Mouse (Mus musculus) stomach, postnatal 0 days (tissue): ENCODE results near the gene Hist1h4f. TPM values are rescaled to one million over a fixed set of nuclear protein-coding genes. Genes with fewer than 3 reads are reported as not detected.
"Not testable (repeated sequence)": the region's sequence is repeated elsewhere in the genome, so short reads cannot be mapped to it uniquely, and the experiment has no call there.

ENCODE experiments used
- ATAC-seq: fragments of 200-750 bp; cut with Nextera tagmentation; 2 replicates; pipeline ENCODE4 v1.8.0; 2017; ENCODE audit not compliant: low FRiP score, low TSS enrichment
- DNase-seq: peaks from one replicate; pipeline ENCODE4 v3.0.0-alpha.2; 2016; ENCODE audit warnings: low spot score
- H3K27ac ChIP-seq: fragments of 300-500 bp; sonication (generic); replicated peaks from 2 replicates; pipeline ENCODE4 v1.5.1; 2014; ENCODE audit warnings: mild to moderate bottlenecking, control low read depth
- H3K27me3 ChIP-seq: fragments of 300-500 bp; sonication (generic); 2 replicates; pipeline ENCODE4 v1.6.1; 2014; ENCODE audit warnings: low read length; ENCODE audit not compliant: control insufficient read depth, insufficient read depth
- H3K36me3 ChIP-seq: fragments of 300-500 bp; sonication (generic); 2 replicates; pipeline ENCODE4 v1.6.1; 2014; ENCODE audit warnings: low read length, mixed read lengths; ENCODE audit not compliant: control insufficient read depth, insufficient read depth
- H3K4me1 ChIP-seq: fragments of 300-500 bp; sonication (generic); replicated peaks from 2 replicates; pipeline ENCODE4 v1.6.1; 2014; ENCODE audit warnings: antibody characterized with exemption; ENCODE audit not compliant: control insufficient read depth, insufficient read depth
- H3K4me2 ChIP-seq: fragments of 300-500 bp; sonication (generic); replicated peaks from 2 replicates; pipeline ENCODE4 v1.6.1; 2014; ENCODE audit warnings: low read depth, mild to moderate bottlenecking, control low read depth, moderate library complexity
- H3K4me3 ChIP-seq: fragments of 300-500 bp; sonication (generic); 2 replicates; pipeline ENCODE4 v1.5.1; 2014; ENCODE audit warnings: low read depth, low read length, control low read depth
- H3K9ac ChIP-seq: fragments of 300-500 bp; sonication (generic); 2 replicates; pipeline ENCODE4 v1.6.1; 2014; ENCODE audit warnings: mild to moderate bottlenecking, low read length, control low read depth, mixed read lengths
- H3K9me3 ChIP-seq: fragments of 300-500 bp; sonication (generic); 2 replicates; pipeline ENCODE4 v1.6.1; 2016; ENCODE audit warnings: low read length; ENCODE audit not compliant: control insufficient read depth
- CTCF ChIP-seq: IDR thresholded peaks from 2 replicates; pipeline ENCODE4 v1.5.1; 2016; ENCODE audit warnings: antibody characterized with exemption, low read depth, mild to moderate bottlenecking, moderate library complexity
- EP300 ChIP-seq: optimal IDR thresholded peaks from 2 replicates; pipeline ENCODE3; 2016; ENCODE audit warnings: antibody characterized with exemption
- WGBS: fragments of 180-500 bp; shearing (Covaris S2); extraction: QIAGEN DNeasy Blood & Tissue Kit; methylation state at CpG from one replicate; pipeline ENCODE4 v1.1.7; 2014; 5-methylcytosine and 5-hydroxymethylcytosine counted together
- polyA plus RNA-seq: library from polyadenylated mRNA; unstranded; fragments of >200 nt; fragmentation: Nextera tagmentation; extraction: Ambion mirVana; gene quantifications from 2 replicates; pipeline ENCODE4 v1.2.1, GENCODE M21; 2015

Hist1h4f gene
- polyA plus RNA-seq, 1 experiment from 2014 or later = 0.38 TPM

- DNase-seq (peak; percentile 88), ATAC-seq (peak; percentile 92)
- H3K9ac ChIP-seq = peak within 1 kb of the TSS; percentile 61
- under 1% methylated on average over 21 of the region's 42 CpGs for WGBS
- peak; percentile 95 for TF ChIP-seq EP300
- not testable (repeated sequence) for H3K36me3 ChIP-seq, H3K27me3 ChIP-seq, H3K9me3 ChIP-seq, H3K4me1 ChIP-seq
- peak within 1 kb of the TSS; percentile 83 for H3K27ac ChIP-seq
- peak within 1 kb of the TSS; percentile 59 for H3K4me2 ChIP-seq
- peak within 1 kb of the TSS; percentile 42 for H3K4me3 ChIP-seq
Observed at GRCm38 (mm10) chr13:23573898-23574524, 22.6 kb upstream of the Hist1h4f start, which contains the start of the genes Hist1h2bf and Hist1h2ad. Gene Hist1h2bf, minus strand, starts transcription at chr13:23574196. Gene Hist1h2ad, plus strand, starts transcription at chr13:23574381.

- not testable (repeated sequence) for DNase-seq, H3K27me3 ChIP-seq, H3K4me1 ChIP-seq, ATAC-seq, H3K36me3 ChIP-seq, H3K9me3 ChIP-seq
- 5% methylated on average over 18 of the region's 20 CpGs for WGBS
- Histone ChIP-seq H3K4me3 (peak overlapping the region; percentile 42), H3K4me2 (peak overlapping the region; percentile 59), H3K27ac (peak overlapping the region; percentile 83), H3K9ac (peak overlapping the region; percentile 61)
Observed at GRCm38 (mm10) chr13:23573034-23573897, 21.8 kb upstream of the Hist1h4f start.

- Histone ChIP-seq H3K4me1 (peaks cover 3% of the 10 kb centered on the region; the same call in 1 of the 2 replicates), H3K4me3 (peak overlapping the region; percentile 42), H3K36me3 (no peaks in the 10 kb centered on the region), H3K4me2 (peak overlapping the region; percentile 59), H3K9me3 (no peaks in the 10 kb centered on the region), H3K27me3 (no peaks in the 10 kb centered on the region), H3K9ac (peak overlapping the region; percentile 32; the same call in 1 of the 2 replicates), H3K27ac (peak overlapping the region; percentile 93)
- 20% methylated on average over 2 of the region's 2 CpGs for WGBS
- TF ChIP-seq EP300 = no peak
- TF ChIP-seq CTCF = no peak
- ATAC-seq (no peak), DNase-seq (no peak)
Observed at GRCm38 (mm10) chr13:23572218-23573033, 21.0 kb upstream of the Hist1h4f start.

GRCm38 (mm10) chr13:23571504-23572217 is 20.2 kb upstream of the Hist1h4f start:
- H3K27me3 ChIP-seq, H3K36me3 ChIP-seq, H3K9me3 ChIP-seq, H3K4me1 ChIP-seq, DNase-seq, ATAC-seq: not testable (repeated sequence)
- H3K27ac ChIP-seq = peak overlapping the region; percentile 93
- peak overlapping the region; percentile 61 for H3K9ac ChIP-seq
- under 1% methylated on average over 9 of the region's 34 CpGs for WGBS
- H3K4me3 ChIP-seq = peak overlapping the region; percentile 42
- H3K4me2 ChIP-seq = peak overlapping the region; percentile 59

GRCm38 (mm10) chr13:23571022-23571503 is 19.6 kb upstream of the Hist1h4f start, which contains the start of the genes Hist1h2ae and Hist1h2bg:
Gene Hist1h2ae, minus strand, starts transcription at chr13:23571220.
Gene Hist1h2bg, plus strand, starts transcription at chr13:23571396.
- peak within 1 kb of the TSS; percentile 59 for H3K4me2 ChIP-seq
- 0% methylated on average over 18 of the region's 18 CpGs for WGBS
- no peaks in the 10 kb centered on the region for H3K4me1 ChIP-seq
- peak within 1 kb of the TSS; percentile 42 for H3K4me3 ChIP-seq
- H3K36me3 ChIP-seq = no peaks in the 10 kb centered on the region
- TF ChIP-seq CTCF (0 out of 2 replicates have a peak, but pooled peaks have one; percentile 0), EP300 (no peak)
- no peaks in the 10 kb centered on the region for H3K9me3 ChIP-seq
- H3K27ac ChIP-seq = peak within 1 kb of the TSS; percentile 93
- peak within 1 kb of the TSS; percentile 61 for H3K9ac ChIP-seq
- H3K27me3 ChIP-seq = no peaks in the 10 kb centered on the region
- peak; percentile 62 for DNase-seq
- ATAC-seq = peak; percentile 88
